Mouse (Mus musculus) adrenal gland, postnatal 36 days (tissue): Measurements from ENCODE around the gene Anxa10. TPM values are rescaled to one million over a fixed set of nuclear protein-coding genes. Genes with fewer than 3 reads are reported as not detected.

ENCODE experiments used
- DNase-seq, 2 experiments: peaks; one replicate each; pipeline ENCODE4 v3.0.0; 2021; ENCODE audit warnings: mixed read lengths in 1 of 2
- long read RNA-seq, 2 experiments: library from polyadenylated mRNA; stranded (forward); transcript quantifications; one replicate each; pipeline ENCODE4 v2.0.0; 2021; ENCODE audit warnings: borderline sequencing depth in 2 of 2
- total RNA-seq, 2 experiments: library from RNA; stranded (reverse); gene quantifications; 2 replicates each; pipeline ENCODE4 v1.2.3; 2021

The Anxa10 gene
- total RNA-seq = not detected
- long read RNA-seq, experiment 1 = 0 reads
- long read RNA-seq, experiment 2 = 0 reads

DNA sequence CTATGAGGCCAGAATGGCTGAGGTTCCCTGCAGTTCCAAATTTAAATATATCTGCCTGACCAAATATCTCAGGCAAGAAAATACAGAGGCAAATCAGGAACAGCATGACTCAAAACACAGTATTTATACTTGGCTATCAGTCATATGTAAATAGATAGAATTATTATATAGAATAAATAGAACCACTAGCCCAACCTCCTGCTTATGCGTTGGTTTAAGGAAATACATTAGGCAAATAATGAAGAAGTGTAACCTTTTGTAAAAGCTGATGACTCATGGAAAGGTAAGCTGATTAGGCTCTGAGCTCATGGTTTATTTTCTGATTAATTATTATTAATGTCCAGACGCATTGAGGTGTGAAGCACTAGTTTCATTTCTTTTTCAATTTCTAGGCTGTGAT lies at the start of gene Anxa10:
Anxa10 (minus strand) TSS at position 53 of the 400 bp plus-strand sequence.
- DNase-seq = no peak

DNA sequence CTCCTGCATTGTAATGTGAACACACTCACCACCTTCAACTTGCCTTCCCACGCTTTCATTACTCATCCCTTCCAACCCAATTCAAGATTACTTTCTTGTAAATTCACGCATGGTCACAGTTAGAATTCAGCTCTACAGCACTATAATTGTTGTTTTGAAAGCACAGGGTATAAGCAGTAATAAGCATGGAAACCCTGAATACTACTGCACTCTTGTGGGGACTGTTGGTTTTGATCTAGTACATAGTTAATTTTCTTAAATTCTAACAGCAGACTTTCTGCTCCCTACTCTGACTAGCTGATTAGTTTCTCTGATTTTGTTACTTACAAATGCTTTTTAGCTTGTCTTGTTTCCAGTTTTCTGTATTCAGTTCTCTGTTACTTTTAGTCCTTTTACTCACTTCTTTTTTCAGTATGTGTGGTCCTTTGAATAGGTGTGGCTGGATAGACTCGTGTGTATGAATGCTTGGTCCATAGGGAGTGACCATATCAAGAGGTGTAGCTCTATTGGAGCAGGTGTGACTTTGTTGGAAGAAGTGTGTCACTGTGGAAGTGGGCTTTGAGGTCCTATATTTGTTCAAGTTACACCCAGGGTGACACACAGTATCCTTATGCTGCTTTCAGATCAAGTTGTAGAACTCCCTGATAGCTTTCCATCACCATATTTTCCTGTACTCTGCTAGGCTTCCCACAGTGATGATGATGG lies 9.9 kb upstream of the Anxa10 start:
- no peak for DNase-seq

DNA sequence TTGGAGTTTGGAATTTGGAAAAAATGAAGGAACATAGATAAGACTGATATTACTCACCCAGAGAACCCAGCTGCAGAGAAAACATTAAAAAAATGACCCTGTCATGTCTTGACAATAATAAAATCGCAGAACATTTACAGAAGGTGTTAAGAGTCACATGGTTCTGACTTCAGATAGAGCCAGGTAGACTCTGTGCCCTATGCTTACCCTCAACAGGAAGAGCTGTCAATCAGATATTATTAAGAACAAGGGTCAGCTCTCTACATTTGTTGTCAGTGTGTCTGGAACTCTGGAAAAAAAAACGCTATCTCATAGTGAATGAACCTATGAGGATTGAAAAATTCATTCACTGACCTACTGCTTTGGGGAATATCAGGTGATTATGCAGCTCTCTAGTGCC lies 25.7 kb downstream of the Anxa10 start:
- no peak for DNase-seq

- DNase-seq = no peak
Observed at GRCm38 (mm10) chr8:62081804-62082203, 41.1 kb downstream of the Anxa10 start.

- no peak for DNase-seq
Observed at GRCm38 (mm10) chr8:62080195-62080802, 42.7 kb downstream of the Anxa10 start.

DNA sequence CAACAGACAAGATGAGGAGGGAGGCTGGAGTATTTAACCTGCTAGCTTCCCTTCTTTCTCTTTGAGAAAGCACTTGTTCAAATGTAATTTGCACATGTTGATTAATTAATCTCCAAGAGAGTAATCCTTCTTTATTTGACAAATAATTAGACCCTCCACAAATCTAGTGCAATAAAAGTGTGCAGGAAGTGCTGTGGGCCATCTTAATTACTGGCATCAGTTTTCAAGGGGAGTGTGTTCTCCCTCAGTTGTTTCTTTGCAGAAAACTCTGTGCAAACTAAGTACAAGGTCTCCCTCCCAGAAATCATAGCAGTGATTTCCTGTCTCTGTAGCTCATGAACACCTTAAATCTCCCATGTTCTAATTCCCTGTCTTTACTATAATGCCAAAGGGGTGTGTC lies 54.6 kb downstream of the Anxa10 start:
- DNase-seq = no peak

GRCm38 (mm10) chr8:62060357-62060756 lies 62.6 kb downstream of the Anxa10 start:
- DNase-seq = peak in 1 of 2 experiments; percentile 12

DNA sequence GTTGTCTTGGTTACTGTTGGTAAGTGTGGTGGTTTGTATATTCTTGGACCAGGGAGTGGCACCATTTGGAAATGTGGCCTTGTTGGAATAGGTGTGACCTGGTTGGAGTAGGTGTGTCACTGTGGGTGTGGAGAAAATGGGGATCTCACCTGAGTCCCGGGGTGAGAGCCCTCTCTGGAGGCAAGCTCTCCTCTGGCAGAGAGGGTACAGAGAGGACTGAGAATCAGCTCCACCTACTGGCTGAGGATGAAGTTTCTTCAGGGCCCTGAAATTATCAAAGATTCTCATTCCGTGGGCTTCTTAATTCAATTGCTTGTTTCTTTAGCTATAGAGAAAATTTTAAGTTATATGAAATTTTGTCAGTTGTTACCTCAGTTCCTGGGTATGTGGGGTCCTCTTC lies 76.1 kb downstream of the Anxa10 start:
- peak; percentile 2 to 29 for DNase-seq

DNA sequence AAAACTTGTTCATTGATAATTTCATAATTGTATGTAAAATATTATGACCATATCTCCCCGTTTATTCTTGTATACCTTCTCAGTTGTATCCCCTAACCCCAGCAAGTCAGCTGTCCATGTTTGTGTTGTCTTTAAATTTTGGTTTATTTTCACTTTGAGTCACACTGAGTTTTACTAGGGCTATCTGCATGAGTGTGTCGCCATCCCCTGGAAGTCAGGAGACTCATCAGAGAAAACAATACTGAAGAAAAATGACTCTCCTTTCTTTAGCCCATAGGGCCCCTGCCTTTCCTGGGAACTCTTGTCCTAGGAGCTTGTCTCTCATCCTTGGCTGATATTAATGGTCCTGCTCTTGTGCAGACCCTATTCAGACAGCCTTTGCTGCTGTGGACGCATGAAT lies 88.6 kb downstream of the Anxa10 start:
- DNase-seq = peak in 1 of 2 experiments; percentile 13

- no peak for DNase-seq
Observed at GRCm38 (mm10) chr8:62014582-62014981, 108.4 kb downstream of the Anxa10 start.

- no peak for DNase-seq
Observed at GRCm38 (mm10) chr8:62014166-62014565, 108.8 kb downstream of the Anxa10 start.

Other genes starting within 250 kb of the Anxa10 start
- gene Palld, start 220.5 kb downstream of the Anxa10 start, total RNA-seq = 10 to 100 TPM; 33.2 to 46.8 TPM
- gene Ddx60, start 195.1 kb downstream of the Anxa10 start, total RNA-seq = 1 to 10 TPM; 4.2 to 6.7 TPM